Mouse (Mus musculus) liver, embryonic 14.5 days (tissue): ENCODE results near the gene Cenpj.

Source experiments
- CTCF ChIP-seq: IDR thresholded peaks from 2 replicates; pipeline ENCODE4 v1.5.1; 2016; ENCODE audit warnings: antibody characterized with exemption, low read depth, control low read depth
- EP300 ChIP-seq: IDR thresholded peaks from 2 replicates; pipeline ENCODE4 v1.6.1; 2016; ENCODE audit warnings: antibody characterized with exemption, low read depth

GRCm38 (mm10) chr14:56489806-56490205 lies 85.4 kb downstream of the Cenpj start:
- TF ChIP-seq CTCF (no peak), EP300 (no peak)
